Mouse (Mus musculus): ENCODE results near the gene Tbc1d14. TPM values are rescaled to one million over a fixed set of nuclear protein-coding genes. Genes with fewer than 3 reads are reported as not detected.

Gene Tbc1d14
- total RNA-seq, 2 experiments from 2014 or later: 8.5 to 23.7 TPM

- no peak for ATAC-seq (replicated peaks; ENCODE audit: low FRiP score, low TSS enrichment, poor library complexity, severe bottlenecking)
These were observed 11.7 kb downstream of the Tbc1d14 start for GRCm38 (mm10) chr5:36581259-36581923.

- no peak for ATAC-seq (replicated peaks; ENCODE audit: low FRiP score, low TSS enrichment, poor library complexity, severe bottlenecking)
These were observed 13.1 kb downstream of the Tbc1d14 start for GRCm38 (mm10) chr5:36579967-36580366.

DNA sequence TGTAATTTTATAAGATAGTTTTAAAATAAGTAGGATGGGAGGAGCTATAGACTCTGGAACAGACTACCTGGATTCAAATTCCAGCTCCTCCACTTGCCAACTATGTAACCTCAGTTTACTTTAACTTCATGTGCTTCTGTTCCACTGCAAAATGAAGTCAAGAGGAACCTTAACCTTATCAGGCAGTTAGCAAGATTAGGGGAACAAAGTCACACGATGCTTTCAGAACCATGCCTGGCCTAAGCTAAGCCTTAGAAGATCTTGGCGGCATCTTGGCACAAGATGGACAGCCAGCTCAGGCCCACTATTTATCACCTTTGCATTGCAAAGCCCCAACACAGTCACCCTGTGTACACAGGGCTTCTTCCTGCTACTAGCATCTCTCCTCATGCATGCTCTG is 14.1 kb downstream of the Tbc1d14 start:
- no peak for ATAC-seq (replicated peaks; ENCODE audit: low FRiP score, low TSS enrichment, poor library complexity, severe bottlenecking)

GRCm38 (mm10) chr5:36576457-36576856 is 16.6 kb downstream of the Tbc1d14 start:
- no peak for ATAC-seq (replicated peaks; ENCODE audit: low FRiP score, low TSS enrichment, poor library complexity, severe bottlenecking)

- ATAC-seq (replicated peaks; ENCODE audit: low FRiP score, low TSS enrichment, poor library complexity, severe bottlenecking): no peak
These were observed 17.3 kb downstream of the Tbc1d14 start for GRCm38 (mm10) chr5:36575745-36576144.

- no peak for ATAC-seq (replicated peaks; ENCODE audit: low FRiP score, low TSS enrichment, poor library complexity, severe bottlenecking)
These were observed 17.8 kb downstream of the Tbc1d14 start for GRCm38 (mm10) chr5:36575227-36575626.

DNA sequence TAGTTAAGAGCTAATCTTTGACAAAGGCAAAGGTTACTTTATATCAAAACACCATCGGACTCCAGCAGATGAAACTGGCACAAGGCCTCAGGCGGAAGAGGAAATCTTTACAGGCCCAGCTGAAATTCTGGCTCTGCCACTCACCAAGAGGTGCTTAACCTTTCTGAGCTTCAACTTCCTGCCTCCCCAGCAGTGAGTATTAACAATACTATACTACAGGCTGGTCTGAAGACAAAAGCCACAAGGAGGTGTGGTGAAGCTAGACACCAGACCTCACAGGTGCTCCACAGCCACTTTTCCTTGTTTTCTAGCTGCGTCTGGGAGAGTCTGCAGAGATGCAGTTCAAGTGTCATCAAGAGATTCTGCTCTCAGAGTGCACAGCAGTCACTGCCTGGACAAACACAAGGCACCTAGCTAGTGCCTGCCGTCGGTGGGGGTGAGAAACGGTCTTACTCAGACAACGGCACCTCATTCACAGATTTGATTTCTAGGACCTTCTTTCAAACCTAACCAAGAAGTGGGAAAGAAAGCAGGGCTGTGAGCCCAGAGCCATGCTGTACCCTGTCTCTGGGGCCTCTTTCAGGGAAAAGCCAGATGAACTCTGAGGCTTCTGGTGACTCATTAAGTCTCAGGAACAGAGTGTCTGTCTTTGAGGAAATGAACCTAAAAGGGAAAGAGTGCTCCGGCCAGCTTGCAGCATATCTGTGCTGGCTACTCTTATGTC is 18.8 kb downstream of the Tbc1d14 start:
- ATAC-seq (replicated peaks; ENCODE audit: low FRiP score, low TSS enrichment, poor library complexity, severe bottlenecking): no peak

- peak; percentile 95 for ATAC-seq (replicated peaks; ENCODE audit: low FRiP score, low TSS enrichment, poor library complexity, severe bottlenecking)
These were observed 19.7 kb downstream of the Tbc1d14 start for GRCm38 (mm10) chr5:36573354-36573753.

GRCm38 (mm10) chr5:36571371-36571770 is 21.7 kb downstream of the Tbc1d14 start:
- no peak for ATAC-seq (replicated peaks; ENCODE audit: low FRiP score, low TSS enrichment, poor library complexity, severe bottlenecking)

- ATAC-seq (replicated peaks; ENCODE audit: low FRiP score, low TSS enrichment, poor library complexity, severe bottlenecking): no peak
These were observed 22.4 kb downstream of the Tbc1d14 start for GRCm38 (mm10) chr5:36570546-36571245.

DNA sequence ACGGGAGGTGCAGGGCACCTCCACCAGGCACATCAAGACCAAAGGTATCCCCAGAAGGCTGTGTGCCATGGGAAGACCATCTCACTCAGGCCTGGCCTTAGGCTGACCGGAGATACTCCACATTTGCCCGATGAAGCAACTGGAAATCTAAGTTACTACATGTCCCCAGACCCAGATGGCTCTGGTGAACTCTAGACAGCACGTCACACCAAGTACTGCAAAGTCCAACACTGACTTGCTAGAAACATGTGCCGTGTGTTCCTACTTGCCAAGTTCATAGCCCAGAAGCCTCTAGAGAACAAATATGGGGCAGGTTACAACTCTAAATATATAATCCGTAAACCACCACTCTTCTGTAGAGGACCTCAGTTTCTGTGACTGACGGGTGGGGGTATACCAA is 23.0 kb downstream of the Tbc1d14 start:
- ATAC-seq (replicated peaks; ENCODE audit: low FRiP score, low TSS enrichment, poor library complexity, severe bottlenecking): no peak

DNA sequence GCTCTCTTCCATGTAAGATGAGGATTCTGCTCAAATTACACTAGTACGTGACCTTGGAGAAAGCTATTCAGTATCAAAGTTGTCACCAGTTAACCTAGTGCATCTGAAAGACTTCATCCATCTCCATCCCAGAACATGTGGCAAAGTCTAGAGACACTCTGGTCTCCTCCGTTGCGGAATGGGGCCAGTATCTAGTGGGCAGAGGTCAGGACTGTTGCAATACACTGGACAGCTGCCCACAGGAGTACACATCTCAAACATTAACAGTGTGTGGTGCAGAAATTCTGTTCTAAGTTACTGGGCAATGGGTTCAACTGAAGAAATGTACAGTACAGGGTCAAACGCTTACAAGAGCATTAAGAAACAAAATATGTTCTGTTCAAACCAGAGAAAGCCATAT is 25.0 kb downstream of the Tbc1d14 start:
- ATAC-seq (replicated peaks; ENCODE audit: low FRiP score, low TSS enrichment, poor library complexity, severe bottlenecking): no peak

DNA sequence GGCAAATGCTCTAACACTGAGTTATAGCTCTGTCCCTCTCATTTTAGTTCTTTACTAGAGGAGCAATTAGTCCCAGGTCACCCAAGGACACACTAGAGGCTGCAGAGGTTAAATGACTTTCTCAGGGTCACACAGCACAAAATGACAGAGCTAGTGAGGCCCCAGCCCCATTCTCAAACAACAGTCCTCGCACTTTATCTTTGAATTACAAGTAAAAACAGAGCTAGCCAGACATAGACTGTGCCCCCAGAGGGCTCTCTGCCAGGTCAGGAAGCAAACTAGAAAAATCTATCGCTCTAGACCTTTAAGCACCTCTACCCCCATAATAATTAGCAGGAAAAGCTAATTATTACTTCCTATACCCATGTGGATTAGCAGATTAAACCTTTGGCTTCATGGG is 25.4 kb downstream of the Tbc1d14 start:
- ATAC-seq (replicated peaks; ENCODE audit: low FRiP score, low TSS enrichment, poor library complexity, severe bottlenecking): no peak

GRCm38 (mm10) chr5:36564530-36564929 is 28.5 kb downstream of the Tbc1d14 start:
- ATAC-seq (replicated peaks; ENCODE audit: low FRiP score, low TSS enrichment, poor library complexity, severe bottlenecking): peak; percentile 89

- no peak for ATAC-seq (replicated peaks; ENCODE audit: low FRiP score, low TSS enrichment, poor library complexity, severe bottlenecking)
These were observed 29.3 kb downstream of the Tbc1d14 start for GRCm38 (mm10) chr5:36563741-36564140.

DNA sequence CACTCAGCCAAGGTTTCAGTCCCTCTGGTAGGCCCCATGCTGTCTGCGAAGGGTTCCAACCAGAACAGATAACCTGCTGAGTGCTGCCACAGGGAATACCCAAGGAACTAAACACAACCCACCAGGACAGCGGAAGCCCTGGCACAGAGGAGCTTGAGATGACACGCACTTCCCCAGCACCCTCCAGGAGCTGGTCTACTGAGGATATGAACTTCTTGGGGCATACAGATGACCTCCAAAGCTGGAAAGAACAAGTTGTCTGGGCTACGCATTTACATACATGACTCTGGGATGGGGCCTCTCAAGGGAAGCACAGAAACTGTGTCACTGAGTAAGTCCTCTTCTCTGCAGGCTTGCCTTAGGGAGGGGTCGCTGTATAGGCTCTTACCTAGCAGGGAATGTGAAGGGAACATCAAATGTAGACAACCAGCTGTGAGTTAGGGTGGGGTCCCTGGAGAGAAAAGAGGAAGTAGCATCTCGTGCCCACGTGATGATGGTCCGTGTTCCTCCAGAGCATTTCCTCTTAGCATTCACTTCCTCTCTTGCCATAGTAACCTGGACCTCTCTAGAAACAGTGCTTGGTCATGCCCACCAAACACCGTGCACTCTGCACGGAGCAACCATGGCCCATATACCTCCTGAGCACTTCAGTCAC is 30.2 kb downstream of the Tbc1d14 start:
- no peak for ATAC-seq (replicated peaks; ENCODE audit: low FRiP score, low TSS enrichment, poor library complexity, severe bottlenecking)

- ATAC-seq (replicated peaks; ENCODE audit: low FRiP score, low TSS enrichment, poor library complexity, severe bottlenecking): no peak
These were observed 31.6 kb downstream of the Tbc1d14 start for GRCm38 (mm10) chr5:36561509-36561908.

DNA sequence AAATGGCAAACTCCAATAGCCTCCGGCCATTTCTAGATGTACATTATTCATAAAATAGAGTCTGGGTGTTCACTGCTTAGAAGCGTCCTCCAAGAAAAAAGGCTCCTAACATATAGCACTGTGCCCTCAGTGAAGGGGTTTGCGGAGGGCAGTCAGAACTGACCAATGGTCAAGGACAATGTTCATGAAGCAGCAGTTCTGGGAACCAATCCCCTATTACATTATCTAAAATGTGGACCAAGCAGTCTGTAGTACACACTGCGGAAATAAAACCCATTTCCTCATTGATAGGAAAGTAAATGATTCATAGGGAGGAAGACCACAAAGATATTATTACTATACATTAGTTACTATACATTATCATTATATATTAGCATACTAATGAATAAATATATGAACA is 32.6 kb downstream of the Tbc1d14 start:
- no peak for ATAC-seq (replicated peaks; ENCODE audit: low FRiP score, low TSS enrichment, poor library complexity, severe bottlenecking)

DNA sequence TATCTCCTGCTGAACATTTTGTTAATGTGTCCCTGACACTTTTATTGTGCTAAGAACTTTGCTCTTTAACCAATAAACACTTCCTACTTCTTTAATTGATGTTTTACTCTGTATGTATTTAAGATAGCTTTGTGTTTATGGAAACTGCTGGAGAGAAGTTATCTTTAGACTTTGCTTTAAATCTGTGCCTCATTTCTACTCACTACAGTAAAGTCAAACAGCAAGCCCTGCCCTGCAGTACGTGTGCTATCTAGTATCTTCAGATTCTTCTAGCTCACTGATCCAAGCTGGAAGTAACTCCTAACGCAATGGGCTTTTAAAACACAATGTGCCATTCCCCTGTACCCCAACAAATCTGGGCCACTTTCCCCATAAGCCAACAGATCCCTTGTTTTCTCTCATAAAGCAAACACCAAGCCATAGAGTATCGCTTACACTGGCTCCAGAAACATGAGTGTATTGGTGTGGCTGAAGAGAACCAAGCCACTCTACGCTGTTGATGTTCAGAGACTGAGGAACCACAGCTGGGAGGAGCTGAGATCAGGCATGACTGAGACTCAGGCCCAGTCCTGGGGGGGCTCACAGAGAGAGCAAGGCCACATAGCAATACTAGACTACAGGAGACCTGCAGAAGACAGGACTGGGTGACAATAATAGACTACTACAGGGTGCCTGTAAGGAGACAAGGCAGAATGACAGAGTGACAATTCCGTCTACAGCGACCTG is 33.4 kb downstream of the Tbc1d14 start:
- no peak for ATAC-seq (replicated peaks; ENCODE audit: low FRiP score, low TSS enrichment, poor library complexity, severe bottlenecking)
